Mouse (Mus musculus) kidney, adult 2 months (tissue): ENCODE results near the gene B4gat1.
A peak's percentile ranks its signal among the peaks of the same experiment; 100 is the strongest.

ENCODE experiments used
- CTCF ChIP-seq: fragments of 200-500 bp; conservative IDR thresholded peaks from 2 replicates; pipeline ENCODE4 v1.5.1; 2011; ENCODE audit warnings: low read depth, mild to moderate bottlenecking, control low read depth, low read length, moderate library complexity, mixed read lengths; ENCODE audit not compliant: insufficient read depth, insufficient read length
- POLR2A ChIP-seq: fragments of 200-500 bp; IDR thresholded peaks from one replicate; pipeline ENCODE4 v1.6.1; 2011; ENCODE audit warnings: low read depth, low read length, control low read depth

DNA sequence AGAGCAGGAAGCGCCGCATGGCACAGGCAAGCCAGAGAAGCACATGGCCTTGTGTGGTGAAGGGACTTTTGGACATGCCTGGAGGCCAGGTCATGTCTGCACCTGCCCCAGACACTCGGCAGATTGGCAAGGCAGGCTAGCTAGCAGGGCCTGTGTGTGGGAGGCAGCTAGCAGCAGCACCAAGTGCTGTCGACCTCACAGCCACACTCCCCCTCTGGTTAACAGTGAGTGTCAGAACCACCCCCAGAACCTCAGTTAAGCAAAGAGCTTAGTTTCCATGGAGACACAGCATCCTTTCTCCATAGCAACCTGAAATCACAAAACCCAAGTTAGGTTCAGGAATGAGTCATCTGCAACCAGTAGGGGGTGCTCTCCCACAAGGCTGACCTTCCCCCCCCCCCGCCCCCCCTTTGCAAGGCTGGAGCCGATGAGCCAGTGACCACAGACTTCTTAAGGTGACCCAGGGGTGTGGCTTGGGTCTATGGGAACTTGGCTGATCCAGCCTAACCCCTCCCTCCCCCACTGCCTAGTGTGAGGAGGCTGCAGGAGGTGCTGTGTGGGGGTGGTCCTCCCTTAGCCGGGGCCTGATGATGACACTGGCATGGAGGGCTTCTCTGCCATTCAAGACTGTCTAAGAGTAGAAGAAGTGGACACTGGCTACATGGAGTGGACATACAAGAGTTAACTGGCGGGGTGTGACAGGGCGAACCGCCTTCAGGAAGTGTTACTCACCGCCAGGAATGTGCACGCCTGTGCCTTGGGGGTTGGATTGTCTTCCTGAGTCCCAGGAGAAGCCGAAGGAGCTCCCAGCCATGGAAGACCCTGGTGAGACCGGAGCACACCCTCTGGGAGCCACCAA is 11.7 kb downstream of the B4gat1 start, which contains the start of gene Rin1:
- no peak for TF ChIP-seq POLR2A
- 0 out of 2 replicates have a peak, but pooled peaks have one; percentile 11 for TF ChIP-seq CTCF
